Mouse (Mus musculus) adrenal gland, adult 8-10 months (tissue): ENCODE data around the gene Pde4d. TPM values are rescaled to one million over a fixed set of nuclear protein-coding genes. Genes with fewer than 3 reads are reported as not detected.

Source experiments
- DNase-seq: peaks from one replicate; pipeline ENCODE4 v3.0.0; 2022
- total RNA-seq, 4 experiments: library from RNA; stranded (reverse); gene quantifications; 2 replicates each; pipeline ENCODE4 v1.2.4; 2022

Pde4d gene
- total RNA-seq, 4 experiments from 2014 or later: 10.8 to 13.3 (median 12.0) TPM

DNA sequence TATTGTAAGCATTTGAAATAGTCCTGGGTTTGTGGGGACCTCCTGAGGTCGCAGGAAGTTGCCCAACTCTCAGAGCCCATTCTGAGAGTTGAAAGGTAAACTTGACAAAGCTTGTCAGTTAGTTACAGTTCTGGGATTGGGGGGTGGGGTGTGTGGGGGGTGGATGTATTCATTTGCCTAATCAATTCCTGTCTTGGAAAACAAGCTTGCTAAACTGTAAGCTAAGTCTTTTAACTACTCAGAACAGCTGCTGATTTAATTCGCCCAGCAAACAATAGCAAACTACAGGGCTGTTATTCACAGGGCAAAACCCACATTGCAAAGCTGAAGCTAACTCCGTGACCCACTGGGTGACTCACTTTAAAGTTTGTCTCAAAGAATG lies 1183.3 kb downstream of the Pde4d start:
- DNase-seq: no peak

GRCm38 (mm10) chr13:109635901-109636520 lies 1186.3 kb downstream of the Pde4d start:
- no peak for DNase-seq

DNA sequence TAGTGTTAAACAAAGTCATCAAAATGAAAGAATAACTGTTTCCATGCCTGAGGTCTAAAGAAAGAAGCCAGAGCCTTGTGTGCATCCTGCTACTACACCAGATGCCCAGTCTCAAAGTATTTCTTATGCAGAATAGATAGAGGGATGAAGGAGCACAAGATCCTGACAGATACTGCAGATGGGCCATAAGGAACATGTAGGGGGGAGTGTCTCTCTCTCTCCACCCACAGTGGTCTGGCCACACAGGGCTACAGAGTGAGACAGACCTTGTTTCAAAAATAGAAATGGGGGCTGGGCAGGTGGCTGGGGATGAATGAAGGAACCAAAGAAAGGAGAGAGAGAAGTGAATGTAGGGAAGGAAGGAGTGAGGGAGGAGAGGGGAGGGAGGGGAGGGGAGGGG lies 1188.5 kb downstream of the Pde4d start:
- no peak for DNase-seq

DNA sequence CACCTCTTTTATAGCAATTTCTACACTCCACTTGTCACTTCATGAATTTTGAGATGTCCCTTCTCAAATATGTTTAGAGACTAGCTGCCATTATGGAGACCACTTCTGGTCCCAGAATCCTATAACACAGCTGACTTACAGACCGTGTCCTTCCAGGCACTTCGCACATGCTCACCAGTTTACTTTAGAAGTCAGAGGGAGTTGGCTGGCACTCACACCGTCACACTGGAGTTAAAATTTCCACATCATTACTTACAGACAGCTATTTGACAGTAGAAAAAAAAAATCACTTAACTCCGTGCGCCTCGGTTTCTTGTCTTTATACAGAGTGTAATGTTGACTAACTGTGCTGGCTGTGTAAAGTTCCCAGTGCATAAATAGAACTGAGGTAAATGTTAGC lies 1189.5 kb downstream of the Pde4d start:
- DNase-seq: no peak

GRCm38 (mm10) chr13:109641562-109641961 lies 1191.8 kb downstream of the Pde4d start:
- DNase-seq: no peak

GRCm38 (mm10) chr13:109643419-109643818 lies 1193.7 kb downstream of the Pde4d start:
- no peak for DNase-seq

- DNase-seq: no peak
Measured at GRCm38 (mm10) chr13:109644086-109644485, 1194.3 kb downstream of the Pde4d start.

DNA sequence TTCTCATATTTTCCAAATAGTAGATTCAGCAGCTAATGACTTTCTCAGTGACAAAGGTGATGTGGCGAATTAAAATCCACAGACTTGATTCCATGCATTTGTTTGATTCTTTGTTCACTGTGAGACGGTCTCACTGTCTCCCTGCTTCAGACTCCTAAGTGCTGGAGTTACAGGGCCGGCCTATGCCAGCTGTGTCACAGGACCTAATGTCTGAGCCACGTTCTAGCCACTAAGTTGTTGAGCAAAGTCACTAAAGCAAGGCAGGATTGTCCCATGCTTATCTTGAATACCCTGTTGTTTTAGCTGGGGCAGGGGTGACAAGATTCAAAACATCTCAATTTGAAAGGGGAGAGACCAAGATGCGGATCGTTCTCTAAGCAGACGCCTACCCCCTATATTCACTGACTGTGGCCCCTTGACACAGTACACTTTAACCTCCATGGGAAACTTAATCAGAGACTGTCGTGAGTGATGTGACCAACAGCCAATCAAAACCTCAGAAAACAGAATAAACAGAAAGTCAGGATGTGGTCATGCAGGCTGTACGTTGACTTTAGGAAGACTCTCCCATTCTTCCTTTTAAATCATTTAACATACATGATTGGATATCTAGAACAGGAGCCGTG lies 1195.6 kb downstream of the Pde4d start:
- DNase-seq: no peak

DNA sequence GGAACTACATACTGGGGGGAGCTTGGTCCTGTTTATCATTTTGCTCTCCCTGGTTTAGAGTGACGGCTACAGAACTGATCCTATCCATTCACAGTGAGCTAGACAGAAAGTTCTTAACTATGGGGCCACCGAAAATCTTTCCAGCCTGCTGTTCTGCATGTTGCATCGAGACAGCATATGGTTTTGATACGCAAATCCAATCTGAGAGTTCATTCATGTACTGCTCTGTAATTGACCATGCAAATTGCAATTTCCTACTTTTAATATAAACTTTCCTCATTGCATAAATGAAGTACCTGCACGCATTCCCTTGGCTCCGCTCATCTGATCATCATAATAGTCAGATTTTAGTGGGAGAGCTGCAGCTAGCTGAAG lies 1196.1 kb downstream of the Pde4d start:
- no peak for DNase-seq

GRCm38 (mm10) chr13:109646597-109647232 lies 1197.0 kb downstream of the Pde4d start:
- no peak for DNase-seq

DNA sequence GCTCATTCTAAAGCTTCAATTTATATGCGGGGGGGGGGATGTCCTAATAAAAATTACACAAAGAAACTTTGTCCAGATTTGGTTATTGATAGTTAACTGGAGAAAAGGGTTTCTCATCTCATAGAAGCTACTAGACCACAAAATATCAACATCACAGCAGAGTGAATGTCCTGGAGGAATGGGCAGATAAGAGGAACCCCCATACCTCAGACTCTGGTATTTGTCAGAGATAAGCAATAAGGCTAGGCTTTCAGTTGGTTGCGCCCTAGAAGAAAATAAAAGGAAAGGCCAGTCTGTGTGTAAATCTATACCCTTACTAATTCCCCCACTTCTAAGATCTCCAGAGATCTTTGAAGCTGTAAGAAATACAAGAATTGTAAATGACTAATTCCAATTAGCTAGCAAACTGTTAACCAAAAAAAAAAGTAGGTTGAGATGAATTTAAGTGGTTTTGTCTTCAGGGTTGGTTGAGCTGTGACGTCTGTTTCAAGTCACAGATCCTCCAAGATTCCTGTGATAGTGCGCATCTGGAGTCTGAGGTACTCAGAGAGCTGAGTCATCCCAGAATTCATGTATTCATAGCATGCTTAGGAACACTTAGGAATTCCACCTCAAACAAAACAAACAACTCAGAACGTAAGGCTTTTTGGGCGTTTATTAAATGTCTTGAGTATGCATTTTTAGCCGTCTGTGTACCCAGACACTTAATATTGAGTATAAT lies 1197.9 kb downstream of the Pde4d start:
- no peak for DNase-seq

DNA sequence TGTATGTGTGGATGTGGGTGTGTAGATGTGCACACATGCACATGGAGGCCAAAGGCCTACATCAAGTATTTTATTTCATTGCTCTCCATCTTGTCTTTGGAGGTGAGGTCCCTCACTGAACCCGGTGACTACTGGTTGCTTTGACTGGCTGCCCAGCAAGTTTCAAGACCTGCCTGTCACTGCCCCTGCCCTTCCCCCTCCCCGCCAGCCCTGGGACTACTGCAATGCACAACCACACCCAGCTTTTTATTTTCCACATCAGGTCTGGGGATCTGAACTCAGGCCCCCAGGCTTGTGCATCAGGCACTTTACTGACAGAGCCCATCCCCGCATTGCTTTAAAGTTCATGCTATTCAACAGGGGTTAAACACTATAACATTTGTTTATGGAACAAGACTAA lies 1198.6 kb downstream of the Pde4d start:
- DNase-seq: no peak

GRCm38 (mm10) chr13:109651790-109652605 lies 1202.2 kb downstream of the Pde4d start:
- no peak for DNase-seq

DNA sequence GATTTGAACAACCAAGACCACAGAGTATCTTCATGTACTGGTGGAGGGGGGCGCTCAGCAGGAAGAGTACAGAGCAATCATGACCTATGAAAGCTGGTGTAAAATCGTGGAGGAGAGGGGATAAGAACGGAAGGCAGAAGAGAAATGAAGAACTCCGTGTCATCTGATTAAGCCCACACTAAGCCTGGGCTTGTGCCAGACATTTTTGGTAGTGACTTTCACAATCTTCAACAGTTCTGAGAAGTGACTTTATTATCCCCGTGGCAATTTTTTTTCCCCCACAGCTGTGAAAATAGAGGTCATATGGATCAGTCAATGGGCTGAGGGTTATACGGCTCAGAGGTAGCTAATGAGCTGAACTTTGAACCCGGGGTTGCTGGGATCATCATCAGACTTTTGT lies 1202.9 kb downstream of the Pde4d start:
- no peak for DNase-seq

DNA sequence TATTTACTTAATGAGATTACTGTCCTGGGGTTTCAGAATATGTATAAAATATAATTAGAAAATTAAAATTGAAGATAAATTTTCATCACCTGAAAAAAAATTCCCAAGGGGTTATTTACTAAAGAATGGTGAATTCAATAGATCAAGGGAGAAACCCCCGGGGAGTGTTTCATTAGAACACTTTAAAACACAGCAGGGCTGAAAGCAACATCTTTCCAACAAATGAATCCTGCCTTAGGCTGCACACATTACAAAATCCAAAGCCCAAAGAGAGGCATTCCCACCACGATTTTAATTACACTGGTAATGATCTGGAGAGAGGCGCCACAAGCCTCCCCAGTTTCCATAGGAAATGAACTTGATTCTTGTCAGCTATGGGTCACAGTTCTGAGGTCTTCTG lies 1205.6 kb downstream of the Pde4d start:
- DNase-seq: no peak

GRCm38 (mm10) chr13:109659103-109659502 lies 1209.4 kb downstream of the Pde4d start:
- no peak for DNase-seq

DNA sequence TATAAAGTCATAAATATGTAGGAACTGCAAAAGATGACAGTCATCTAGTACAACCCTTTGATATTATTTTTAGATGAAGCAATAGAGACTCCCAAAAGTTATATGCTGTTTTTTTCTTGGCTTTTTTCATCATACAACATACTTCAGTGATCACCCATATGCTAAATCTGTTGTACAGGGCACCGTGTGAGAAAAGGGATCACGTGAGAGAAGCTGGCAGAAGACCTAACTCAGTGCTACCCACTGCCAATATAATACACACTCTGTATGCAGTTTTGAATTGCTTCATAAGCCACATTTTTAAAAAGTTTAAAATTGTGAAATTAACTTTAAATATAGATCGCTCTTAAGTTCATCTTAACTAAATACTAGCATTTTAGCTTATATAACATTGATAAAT lies 1211.6 kb downstream of the Pde4d start:
- DNase-seq: no peak

DNA sequence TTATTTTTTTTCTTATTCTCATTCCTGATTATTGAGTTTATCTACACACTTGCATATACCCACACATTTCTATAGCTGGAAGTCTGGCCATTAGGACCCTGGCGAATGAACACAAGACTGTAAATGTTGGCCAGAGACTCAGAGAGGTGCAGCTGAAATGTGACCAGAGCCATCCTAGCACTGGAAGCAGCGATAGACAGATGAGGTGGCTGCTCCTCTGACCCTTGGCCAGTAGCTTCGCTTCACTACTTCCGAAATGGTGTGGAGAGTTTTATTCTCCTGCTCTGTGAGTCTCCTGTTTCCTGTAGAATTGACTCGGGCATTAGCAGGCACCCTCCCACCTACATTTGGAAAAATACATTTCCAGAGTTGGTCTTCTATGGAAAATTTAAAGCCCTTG lies 1212.4 kb downstream of the Pde4d start:
- DNase-seq: no peak

- no peak for DNase-seq
Measured at GRCm38 (mm10) chr13:109662731-109663130, 1213.0 kb downstream of the Pde4d start.

DNA sequence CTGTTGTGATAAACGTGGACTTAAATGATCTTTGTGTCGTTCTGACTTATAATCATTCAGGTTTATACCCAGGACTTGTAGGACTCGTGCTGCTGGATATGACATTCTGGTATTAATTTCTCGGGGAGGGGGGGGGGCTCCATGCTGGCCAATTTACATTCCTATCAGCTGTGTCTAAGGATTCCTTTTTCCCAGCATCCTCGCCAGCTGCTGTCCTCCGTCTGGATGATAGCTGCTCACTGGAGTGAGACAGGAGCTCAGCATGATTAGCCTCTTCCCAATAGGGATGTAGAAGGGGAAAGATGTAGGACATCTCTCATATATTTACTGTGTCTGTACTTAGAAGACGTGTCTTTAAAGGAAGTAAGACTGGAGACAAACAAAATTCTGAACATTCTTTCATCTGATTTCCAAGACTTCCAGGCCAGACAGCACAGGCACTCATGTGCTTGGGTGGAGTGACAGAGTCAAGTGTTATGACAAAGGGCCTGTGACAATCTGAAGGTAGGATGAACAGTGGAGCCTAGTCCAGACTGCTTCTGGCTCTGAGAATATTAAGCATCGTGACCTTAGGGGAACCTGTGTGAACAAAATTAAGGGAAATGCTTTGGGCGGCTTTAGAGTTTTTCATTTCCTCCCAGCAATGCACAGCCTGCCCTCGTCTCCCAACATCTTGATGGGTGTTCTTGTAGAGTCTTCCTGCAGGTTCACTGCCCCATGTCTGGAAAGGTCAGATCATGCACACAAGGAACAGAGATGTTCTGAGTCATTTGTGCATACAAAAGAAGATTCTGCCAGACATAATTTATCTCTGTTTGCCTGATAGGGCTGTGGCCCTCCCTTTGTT lies 1215.4 kb downstream of the Pde4d start:
- no peak for DNase-seq

DNA sequence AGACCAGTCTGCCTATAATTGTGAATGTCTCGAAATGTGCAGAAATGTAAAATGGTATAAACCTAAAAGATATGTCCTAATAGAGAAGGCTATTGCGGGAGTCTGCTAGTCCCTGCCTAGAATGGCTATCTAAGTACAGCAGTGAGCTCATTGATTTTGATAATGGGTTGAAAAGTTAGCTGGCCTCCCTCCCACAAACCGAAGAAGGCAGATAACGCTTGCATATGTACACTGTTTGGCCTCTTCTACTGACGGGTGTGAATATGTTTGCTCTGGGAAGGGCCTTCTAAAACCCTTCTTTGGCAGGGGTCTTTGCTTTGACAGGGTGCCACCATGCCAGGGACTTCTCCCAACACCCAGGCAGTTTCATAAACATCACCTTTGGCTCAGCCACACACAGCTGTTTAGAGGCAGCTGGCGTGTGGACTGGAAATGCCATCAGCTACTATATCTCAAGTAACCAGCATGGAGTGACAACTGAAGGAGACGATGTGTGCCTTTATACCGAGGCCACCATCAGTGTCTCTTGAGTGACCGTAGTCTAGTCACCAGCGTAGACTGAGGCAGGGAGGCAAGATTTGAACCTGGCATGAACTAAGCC lies 1216.2 kb downstream of the Pde4d start:
- no peak for DNase-seq
